Mouse (Mus musculus) G1E (cell line): Measurements from ENCODE around the gene Insm2. TPM values are rescaled to one million over a fixed set of nuclear protein-coding genes. Genes with fewer than 3 reads are reported as not detected.

Source experiments
- ATAC-seq: 2 replicates; pipeline ENCODE4 v1.8.0; 2016; ENCODE audit warnings: mild to moderate bottlenecking; ENCODE audit not compliant: insufficient number of reproducible peaks, poor library complexity, low FRiP score, severe bottlenecking; ENCODE audit errors: extremely low read depth
- DNase-seq: peaks from one replicate; pipeline ENCODE4 v3.0.0; 2012; ENCODE audit warnings: low spot score
- H3K27me3 ChIP-seq: 2 replicates; pipeline ENCODE4 v1.6.1; 2012; ENCODE audit warnings: mild to moderate bottlenecking, low read length, inconsistent platforms; ENCODE audit not compliant: insufficient read depth
- H3K36me3 ChIP-seq: replicated peaks from 2 replicates; pipeline ENCODE3; 2012; ENCODE audit warnings: mild to moderate bottlenecking, inconsistent platforms
- H3K4me1 ChIP-seq: 2 replicates; pipeline ENCODE4 v1.6.1; 2012; ENCODE audit warnings: low read depth, low read length, inconsistent platforms, mixed read lengths; ENCODE audit not compliant: insufficient read depth
- H3K4me3 ChIP-seq: 2 replicates; pipeline ENCODE4 v1.5.1; 2012; ENCODE audit warnings: low read depth, mild to moderate bottlenecking, inconsistent platforms, low read length, moderate library complexity, mixed read lengths
- H3K9me3 ChIP-seq: replicated peaks from 2 replicates; pipeline ENCODE4 v1.6.1; 2012; ENCODE audit warnings: inconsistent platforms
- CTCF ChIP-seq: IDR thresholded peaks from 2 replicates; pipeline ENCODE4 v1.5.1; 2012; ENCODE audit warnings: low read depth, low read length, inconsistent platforms, mixed read lengths
- GATA1 ChIP-seq: IDR thresholded peaks from 2 replicates; pipeline ENCODE4 v1.6.1; 2012; ENCODE audit warnings: borderline replicate concordance, low read length, inconsistent platforms, mixed read lengths
- GATA2 ChIP-seq: IDR thresholded peaks from 2 replicates; pipeline ENCODE4 v1.6.1; 2012; ENCODE audit warnings: low read depth, low read length, inconsistent platforms, borderline replicate concordance
- POLR2AphosphoS5 ChIP-seq: IDR thresholded peaks from 2 replicates; pipeline ENCODE4 v1.6.1; 2012; ENCODE audit warnings: low read depth, low read length, inconsistent platforms; ENCODE audit not compliant: insufficient replicate concordance
- TAL1 ChIP-seq: conservative IDR thresholded peaks from 2 replicates; pipeline ENCODE4 v1.6.1; 2012; ENCODE audit warnings: low read depth, low read length, inconsistent platforms, mixed read lengths
- polyA plus RNA-seq: library from polyadenylated mRNA; stranded (reverse); fragments of >175 nt; gene quantifications from 2 replicates; pipeline ENCODE4 v1.2.3, GENCODE M21; 2012
- total RNA-seq, 2 experiments: library from RNA; stranded (forward) in 1 of 2; stranded (reverse) in 1 of 2; fragments of 200-1000 nt in 1 of 2; fragments of >200 nt in 1 of 2; fragmentation: Nextera tagmentation in 1 of 2; gene quantifications; 2 replicates each; pipeline ENCODE4 v1.2.3; 2014 to 2017

Gene Insm2
- total and polyA plus RNA-seq, 3 experiments = 0.05 TPM; not detected in 2

- peaks cover 2% of the 10 kb centered on the region; the same call in 1 of the 2 replicates for H3K27me3 ChIP-seq
- TF ChIP-seq GATA1 (no peak), POLR2AphosphoS5 (no peak), CTCF (no peak), TAL1 (no peak)
- H3K4me3 ChIP-seq = peak overlapping the region; percentile 34; the same call in 1 of the 2 replicates
- no peaks in the 10 kb centered on the region for H3K4me1 ChIP-seq
- no peak for ATAC-seq
- peaks cover 37% of the 10 kb centered on the region for H3K36me3 ChIP-seq
- H3K9me3 ChIP-seq = peaks cover 29% of the 10 kb centered on the region
- no peak for DNase-seq
These were observed 644 bp downstream of the Insm2 start for GRCm38 (mm10) chr12:55599639-55600502.

DNA sequence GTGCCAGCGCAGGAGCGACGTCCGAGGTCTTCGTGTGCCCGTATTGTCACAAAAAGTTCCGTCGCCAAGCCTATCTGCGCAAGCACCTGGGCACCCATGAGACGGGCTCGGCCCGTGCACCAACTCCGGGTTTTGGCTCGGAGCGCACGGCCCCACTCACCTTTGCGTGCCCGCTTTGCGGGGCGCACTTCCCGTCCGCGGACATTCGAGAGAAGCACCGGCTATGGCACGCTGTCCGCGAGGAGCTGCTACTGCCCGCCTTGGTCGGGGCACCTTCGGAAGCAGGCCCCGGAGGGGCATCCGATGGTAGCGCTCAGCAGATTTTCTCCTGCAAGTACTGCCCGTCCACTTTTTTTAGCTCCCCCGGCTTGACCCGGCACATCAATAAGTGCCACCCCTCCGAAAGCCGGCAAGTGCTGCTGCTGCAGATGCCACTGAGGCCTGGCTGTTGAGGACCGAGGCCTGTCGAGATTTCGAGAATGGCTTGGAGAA, 1.3 kb downstream of the Insm2 start:
- no peaks in the 10 kb centered on the region for H3K4me1 ChIP-seq
- no peaks in the 10 kb centered on the region; the same call in 1 of the 2 replicates for H3K27me3 ChIP-seq
- H3K36me3 ChIP-seq = peaks cover 42% of the 10 kb centered on the region
- peak overlapping the region; percentile 16; the same call in 1 of the 2 replicates for H3K4me3 ChIP-seq
- no peak for DNase-seq
- ATAC-seq = no peak
- TF ChIP-seq POLR2AphosphoS5 (no peak), TAL1 (no peak), GATA1 (no peak), GATA2 (no peak), CTCF (no peak)
- H3K9me3 ChIP-seq = peaks cover 29% of the 10 kb centered on the region

DNA sequence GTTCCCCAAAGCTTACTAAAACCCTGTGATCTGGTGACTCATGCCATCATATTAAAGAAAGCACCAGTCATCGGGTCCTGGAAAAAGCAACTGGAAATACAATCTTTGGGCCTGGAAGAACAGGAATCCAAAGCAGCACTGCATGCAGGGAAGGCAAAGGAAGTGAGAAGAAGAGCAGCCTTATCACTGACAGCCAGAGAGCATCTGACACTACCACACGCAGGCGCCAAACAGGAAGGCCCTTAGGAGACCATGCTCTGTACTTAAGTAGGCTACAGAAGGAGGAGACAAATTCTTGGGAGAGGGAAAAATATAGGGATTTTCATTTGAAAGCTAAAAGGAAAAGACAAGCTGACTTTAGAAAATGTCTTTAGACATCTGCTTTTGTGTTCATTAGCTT, 5.2 kb downstream of the Insm2 start:
- DNase-seq = no peak
- no peaks in the 10 kb centered on the region for H3K27me3 ChIP-seq
- TF ChIP-seq GATA1 = no peak
- TF ChIP-seq GATA2 = no peak
- H3K9me3 ChIP-seq = peaks cover 16% of the 10 kb centered on the region
- 0 out of 2 replicates have a peak, but pooled peaks cover 4% of the 10 kb centered on the region for H3K4me1 ChIP-seq
- H3K4me3 ChIP-seq = no peak overlapping the region
- ATAC-seq = no peak
- H3K36me3 ChIP-seq = peaks cover 46% of the 10 kb centered on the region

- Histone ChIP-seq H3K27me3 (no peaks in the 10 kb centered on the region), H3K36me3 (peaks cover 39% of the 10 kb centered on the region), H3K9me3 (no peaks in the 10 kb centered on the region), H3K4me3 (no peak overlapping the region), H3K4me1 (peaks cover 7% of the 10 kb centered on the region; the same call in 1 of the 2 replicates)
- ATAC-seq (no peak), DNase-seq (no peak)
- TF ChIP-seq TAL1 (no peak), GATA2 (no peak), POLR2AphosphoS5 (no peak), GATA1 (no peak), CTCF (no peak)
These were observed 8.7 kb downstream of the Insm2 start for GRCm38 (mm10) chr12:55607902-55608301.

DNA sequence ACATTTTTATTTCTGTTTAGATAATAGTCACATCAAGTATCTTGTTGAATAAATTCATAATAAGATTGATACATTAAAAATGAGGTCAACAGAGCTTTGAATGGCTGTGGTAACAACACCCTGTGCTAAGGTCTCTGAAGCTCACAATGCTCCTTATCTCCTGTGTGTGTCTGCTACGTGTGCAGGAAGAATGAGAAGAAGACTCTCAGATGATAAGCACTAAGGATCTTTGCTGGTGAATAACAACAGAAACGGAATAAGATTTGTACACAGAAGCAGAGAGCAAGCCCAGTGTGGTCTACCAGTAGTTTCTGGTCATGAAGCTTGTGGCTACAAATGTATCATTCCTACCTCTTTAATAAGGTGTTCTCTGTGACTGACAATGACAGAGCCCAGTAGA, 11.6 kb downstream of the Insm2 start:
- DNase-seq = no peak
- no peak for ATAC-seq

DNA sequence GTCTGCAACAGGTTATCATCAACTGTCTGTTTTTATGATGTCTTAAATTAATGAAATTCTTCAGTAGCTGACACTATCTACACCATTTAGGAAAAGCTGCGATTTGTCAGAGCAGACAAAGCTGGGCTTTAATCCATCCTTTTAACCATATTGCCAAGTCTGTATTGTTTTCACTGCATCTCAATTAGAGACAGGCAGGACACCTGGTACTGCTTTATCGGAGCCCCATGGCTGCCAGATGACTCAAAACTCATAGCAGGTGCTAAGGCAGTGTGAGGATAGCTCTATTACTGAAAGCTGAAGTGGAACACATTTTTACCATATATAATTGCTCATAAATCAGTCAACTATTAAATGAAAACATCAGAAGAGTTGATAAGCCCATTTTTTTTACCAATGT, 21.1 kb downstream of the Insm2 start:
- DNase-seq (no peak), ATAC-seq (no peak)

More for the DNA sequence above, 11.6 kb downstream of the Insm2 start:
- H3K27me3 ChIP-seq = no peaks in the 10 kb centered on the region
- peaks cover 7% of the 10 kb centered on the region; the same call in 1 of the 2 replicates for H3K4me1 ChIP-seq
- H3K36me3 ChIP-seq = peaks cover 27% of the 10 kb centered on the region
- no peak for TF ChIP-seq CTCF
- no peak for TF ChIP-seq GATA1
- no peak for TF ChIP-seq POLR2AphosphoS5
- TF ChIP-seq TAL1 = no peak
- TF ChIP-seq GATA2 = no peak
- H3K9me3 ChIP-seq = no peaks in the 10 kb centered on the region
- H3K4me3 ChIP-seq = no peak overlapping the region

More for the DNA sequence above, 21.1 kb downstream of the Insm2 start:
- Histone ChIP-seq H3K36me3 (peaks cover 20% of the 10 kb centered on the region), H3K4me3 (no peak overlapping the region), H3K4me1 (peaks cover 8% of the 10 kb centered on the region), H3K9me3 (no peaks in the 10 kb centered on the region), H3K27me3 (no peaks in the 10 kb centered on the region)
- TF ChIP-seq GATA1 (no peak), CTCF (no peak), TAL1 (no peak), POLR2AphosphoS5 (no peak), GATA2 (no peak)
